Mouse (Mus musculus) gastrocnemius, postnatal 14 days (tissue): Measurements from ENCODE around the gene Adm2. TPM values are rescaled to one million over a fixed set of nuclear protein-coding genes. Genes with fewer than 3 reads are reported as not detected.

Experiments used
- DNase-seq: peaks from one replicate; pipeline ENCODE4 v3.0.0; 2021; ENCODE audit warnings: mixed read lengths
- intact Hi-C: fragments of 180-260 bp; cut with DNase I; formaldehyde crosslinking; loops from one replicate; pipeline ENCODE4 v1.15.1; 2025; ENCODE audit warnings: low total_unique reads
- long read RNA-seq, 2 experiments: library from polyadenylated mRNA; stranded (forward); transcript quantifications; one replicate each; pipeline ENCODE4 v2.0.0; 2021
- total RNA-seq, 2 experiments: library from RNA; stranded (reverse); gene quantifications; 2 replicates each; pipeline ENCODE4 v1.2.3; 2021

Adm2 gene
- total RNA-seq = not detected
- long read RNA-seq, experiment 1 = 0 reads
- long read RNA-seq, experiment 2 = 0 reads

DNA sequence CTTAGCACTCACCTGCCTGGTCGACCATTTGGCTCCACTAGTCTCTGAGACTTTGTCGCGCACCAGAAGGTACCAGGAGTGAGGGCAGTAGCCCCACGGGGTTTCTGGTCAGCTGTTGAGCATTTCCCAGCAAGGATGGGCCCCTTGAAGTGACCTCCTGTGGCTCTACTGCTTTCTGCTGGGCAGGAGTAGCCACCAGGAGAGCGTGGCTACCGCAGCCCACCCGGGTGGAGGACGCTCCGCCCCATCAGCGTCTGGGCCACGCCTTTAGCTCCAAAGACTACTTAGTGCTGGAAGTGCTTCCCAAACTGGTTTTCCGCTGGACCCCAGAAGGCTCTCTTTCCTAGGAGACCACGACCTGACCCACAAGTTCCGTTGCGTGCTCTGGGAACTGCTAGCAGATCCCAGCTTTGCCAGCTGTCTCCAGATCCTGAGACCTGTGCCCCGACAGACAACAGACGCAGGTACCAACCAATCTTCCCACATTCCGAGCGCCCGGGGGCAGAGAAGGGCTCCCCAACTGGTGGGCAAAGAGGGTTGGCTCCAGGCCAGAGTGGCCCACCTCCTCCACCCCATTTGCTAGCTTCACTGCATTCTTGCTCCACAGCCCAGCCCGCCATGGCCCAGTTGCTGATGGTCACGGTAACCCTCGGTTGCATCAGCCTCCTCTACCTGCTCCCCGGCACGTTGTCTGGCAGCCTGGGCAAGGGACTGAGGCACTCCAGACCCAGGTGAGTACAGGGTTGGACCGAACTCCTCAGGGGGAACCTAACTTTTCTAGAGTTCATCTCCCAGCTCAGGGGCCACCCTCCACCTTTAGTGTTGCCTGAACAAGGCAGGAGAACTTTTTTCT, at the start of gene Adm2:
Gene Adm2, plus strand, starts transcription at position 51 of the 853 bp plus-strand sequence.
- no peak for DNase-seq
- intact Hi-C loops = no loop called here

DNA sequence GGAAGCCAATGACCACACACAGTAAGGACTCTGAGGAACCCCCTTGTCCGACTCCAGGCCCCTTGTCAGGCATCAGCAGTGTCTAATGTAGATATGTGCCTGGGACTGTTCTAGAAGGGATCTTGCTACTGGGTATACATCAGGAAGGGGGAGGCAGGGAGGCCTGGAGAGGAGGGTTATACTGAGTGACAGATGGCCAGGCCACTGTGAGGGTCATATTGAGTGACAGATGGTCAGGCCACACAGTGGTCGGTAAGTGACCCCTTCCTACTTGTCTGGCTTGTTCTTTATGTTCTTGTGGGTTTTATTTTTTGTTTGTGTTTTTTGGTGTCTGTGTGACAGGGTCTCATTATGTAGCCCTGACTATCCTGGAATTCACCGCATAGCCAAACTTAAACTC, 47.0 kb upstream of the Adm2 start:
- intact Hi-C loops = no loop called here
- DNase-seq = no peak

DNA sequence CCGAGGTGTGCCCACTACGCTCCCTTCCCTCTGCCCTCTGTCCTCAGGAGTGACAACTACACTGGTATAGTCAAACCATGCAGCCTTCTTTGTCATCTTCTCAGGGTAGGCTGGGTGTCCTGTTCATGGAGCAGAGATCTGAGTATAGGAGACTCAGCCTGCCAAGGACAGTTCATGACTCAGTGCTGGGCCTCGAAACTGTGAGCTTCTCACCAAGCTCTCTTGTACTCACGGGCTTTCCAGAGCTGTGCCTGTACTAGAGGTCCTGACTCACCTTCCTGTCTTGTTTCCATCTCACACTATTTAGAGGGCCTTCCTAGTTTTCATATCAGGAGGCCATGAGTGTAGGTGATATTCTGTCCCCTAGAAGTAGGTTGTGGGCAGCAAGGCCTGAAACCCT, 45.2 kb upstream of the Adm2 start:
- DNase-seq = no peak
- intact Hi-C loops = no loop called here

DNA sequence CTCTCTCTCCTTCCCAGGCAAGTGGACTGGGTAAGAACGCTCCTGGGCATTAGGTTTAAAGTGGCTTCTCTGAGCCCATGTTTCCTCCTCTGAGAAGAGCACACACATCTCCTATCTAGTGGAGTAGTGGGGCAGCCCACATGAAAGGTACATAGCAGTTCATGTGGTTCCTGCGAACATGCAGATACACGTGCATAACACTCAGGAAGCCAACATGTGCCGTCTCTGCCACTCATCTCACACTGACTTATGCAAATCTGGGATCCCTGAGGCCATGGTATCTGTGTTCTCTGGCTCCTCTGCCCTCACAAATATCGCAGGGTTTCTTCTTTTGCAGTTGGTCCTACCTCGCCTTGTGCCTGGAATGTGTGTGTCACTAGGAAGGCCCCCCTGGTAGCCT, 40.0 kb upstream of the Adm2 start:
- intact Hi-C loops = no loop called here
- no peak for DNase-seq

DNA sequence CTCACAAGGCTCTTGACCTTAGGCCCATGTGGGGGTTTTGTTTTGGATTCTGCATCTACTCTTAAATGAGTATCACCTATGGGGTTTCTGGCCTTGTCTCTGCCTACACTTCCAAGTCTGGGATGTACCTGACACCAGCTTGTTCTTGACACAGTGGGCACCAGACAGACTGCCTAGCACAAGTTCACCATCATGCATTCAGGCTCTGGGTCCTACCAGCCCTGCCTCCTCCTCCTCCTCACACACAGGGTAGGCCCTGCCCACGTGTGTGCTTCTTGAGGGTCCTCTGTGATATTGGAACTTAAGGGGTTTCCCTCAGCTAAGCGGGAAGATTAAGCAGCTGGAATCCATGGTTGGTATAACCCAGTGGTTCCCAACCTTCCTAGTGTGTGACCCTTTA, 38.4 kb upstream of the Adm2 start:
- intact Hi-C loops = no loop called here
- no peak for DNase-seq

DNA sequence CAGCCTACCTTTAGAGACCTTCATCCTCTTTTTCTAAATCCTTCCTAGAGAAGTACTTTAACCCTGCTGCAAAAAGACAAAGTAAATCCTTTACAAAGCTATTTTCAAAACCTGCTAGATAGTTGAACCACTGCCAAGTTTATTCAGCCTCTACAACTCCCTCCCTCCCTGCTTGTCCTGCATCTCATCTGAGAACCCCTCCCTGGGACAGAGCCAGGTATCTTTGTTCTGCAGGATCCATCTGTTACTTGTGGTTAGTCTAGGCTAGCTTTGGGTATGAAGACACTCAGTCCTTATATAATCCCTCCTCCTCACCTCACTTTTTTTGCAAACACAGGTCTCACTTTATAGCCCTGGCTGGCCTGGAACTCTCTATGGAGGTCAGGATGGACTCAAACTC, 37.5 kb upstream of the Adm2 start:
- intact Hi-C loops = no loop called here

DNA sequence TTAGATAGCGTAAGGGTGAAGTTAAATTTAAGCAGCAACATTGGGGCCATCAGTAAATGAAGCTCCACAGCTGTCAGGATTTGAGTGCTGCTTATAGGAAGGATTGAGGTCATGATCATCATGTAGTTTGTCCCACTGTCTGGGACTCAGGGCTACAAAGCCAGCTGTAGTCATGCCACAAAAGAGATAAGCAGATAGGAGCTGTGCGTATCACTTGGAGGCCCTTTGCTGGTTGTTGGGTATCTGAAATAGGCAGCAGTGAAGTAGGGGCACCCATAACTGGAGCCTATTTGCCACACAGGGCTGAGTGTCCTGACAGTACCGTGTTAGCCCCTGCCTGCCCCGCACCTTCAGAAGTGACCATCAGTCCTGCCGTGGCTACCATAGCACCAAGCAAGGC, 37.0 kb upstream of the Adm2 start:
- no peak for DNase-seq
- intact Hi-C loops = no loop called here

More for the DNA sequence above, 37.5 kb upstream of the Adm2 start:
- no peak for DNase-seq

DNA sequence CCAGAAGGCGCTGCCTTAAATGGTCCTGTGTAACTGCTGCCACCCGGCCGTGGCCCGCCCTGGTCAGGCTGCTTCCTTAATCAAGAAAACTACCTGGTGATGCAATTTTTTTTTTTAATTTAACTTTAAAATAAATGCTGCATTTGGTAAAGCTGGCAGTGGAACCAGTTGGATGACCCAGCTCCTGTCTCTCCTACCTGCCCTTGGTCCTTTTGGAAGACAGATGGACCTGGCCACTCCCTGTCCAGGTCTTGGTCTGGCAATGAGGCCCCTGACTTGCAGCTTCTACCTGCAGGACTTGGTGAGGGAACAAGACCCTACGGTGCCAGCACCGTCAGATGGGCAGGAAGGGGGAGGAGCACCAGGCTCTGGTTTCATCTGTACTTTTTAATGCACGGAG, 36.4 kb upstream of the Adm2 start:
- DNase-seq = no peak
- intact Hi-C loops = no loop called here

DNA sequence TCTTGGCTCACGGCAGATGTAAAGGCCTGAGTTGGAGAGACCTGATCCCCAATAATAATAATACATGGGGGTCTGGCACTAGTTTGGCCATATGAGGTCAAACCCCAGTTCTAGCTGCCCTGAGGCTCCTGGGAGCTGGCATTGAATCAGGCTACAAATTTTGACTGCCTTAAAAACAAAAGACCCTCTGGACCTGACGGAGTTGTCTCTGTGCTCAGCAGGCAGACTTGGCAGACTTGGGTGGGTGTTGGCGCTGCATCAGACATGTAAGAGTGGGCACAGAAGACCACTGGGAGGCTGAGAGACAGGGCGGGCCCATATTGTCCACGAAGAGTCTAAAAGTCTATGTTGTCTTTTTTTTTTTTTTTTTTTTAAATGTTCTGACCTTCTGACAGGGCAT, 35.9 kb upstream of the Adm2 start:
- intact Hi-C loops = no loop called here
- DNase-seq = no peak

DNA sequence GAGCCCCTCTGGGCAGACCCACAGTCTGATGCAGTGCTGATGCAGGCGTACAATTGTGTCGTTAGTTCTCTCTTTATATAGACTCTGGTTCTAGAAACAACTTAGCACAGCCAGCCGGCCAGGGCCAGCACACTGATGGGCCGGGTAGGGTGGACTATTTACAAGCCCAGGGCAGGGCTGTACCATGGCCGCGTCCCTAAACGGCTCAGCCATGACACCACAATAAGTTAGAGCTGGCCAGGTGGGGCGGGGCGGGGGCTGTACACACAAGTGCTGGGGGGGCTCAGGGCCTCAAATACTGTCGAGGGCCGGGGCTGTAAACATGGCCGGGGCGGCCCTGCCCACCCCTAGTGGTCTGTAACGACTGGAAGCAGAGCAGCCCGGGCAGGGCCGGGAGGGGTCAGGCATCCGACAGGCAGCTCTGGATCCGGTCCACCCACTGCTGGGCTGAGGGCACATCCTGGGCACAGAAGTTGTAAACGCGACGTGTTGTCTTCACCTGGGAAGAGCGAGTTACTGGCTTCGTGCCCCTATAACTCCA, 34.2 kb upstream of the Adm2 start:
- intact Hi-C loops = no loop called here
- no peak for DNase-seq

DNA sequence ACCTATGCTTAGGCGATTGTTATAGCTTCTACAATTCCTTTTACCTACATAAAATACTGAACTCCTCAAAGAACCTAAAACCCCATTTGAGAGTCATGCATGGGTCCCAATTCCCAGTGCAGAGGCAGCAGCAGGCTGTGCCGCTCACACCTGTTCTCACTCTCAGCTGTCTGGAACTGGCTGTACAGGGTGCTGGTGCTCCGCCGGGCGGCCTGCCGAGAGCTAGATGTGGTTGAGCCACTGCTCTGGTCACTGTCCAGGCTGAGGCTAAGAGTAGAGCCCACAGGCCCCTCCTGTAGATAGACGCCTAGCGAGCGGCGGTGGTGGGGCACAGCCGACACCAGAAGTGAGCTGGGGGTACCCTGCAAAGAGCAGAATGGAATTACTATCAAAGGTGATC, 33.1 kb upstream of the Adm2 start:
- intact Hi-C loops = no loop called here
- no peak for DNase-seq

DNA sequence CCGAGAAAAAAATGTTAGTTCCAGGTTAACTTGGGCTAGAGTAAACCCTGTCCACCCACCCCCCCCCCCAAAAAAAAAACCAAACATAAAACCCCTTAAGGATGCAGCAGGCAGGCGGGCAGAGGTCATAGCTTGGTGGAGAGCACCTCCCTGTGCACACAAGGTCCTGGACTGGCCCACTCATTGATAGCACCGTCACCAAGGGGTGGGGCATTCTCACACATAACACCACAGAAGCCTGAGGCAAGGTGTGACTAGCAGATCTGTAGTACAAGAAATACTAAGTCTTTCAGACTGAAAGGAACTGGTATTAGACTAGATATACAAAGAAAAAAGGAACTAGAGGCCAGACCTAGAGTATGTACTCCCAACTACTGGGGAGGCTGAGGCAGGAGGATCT, 31.0 kb upstream of the Adm2 start:
- intact Hi-C loops = no loop called here
- DNase-seq = no peak

DNA sequence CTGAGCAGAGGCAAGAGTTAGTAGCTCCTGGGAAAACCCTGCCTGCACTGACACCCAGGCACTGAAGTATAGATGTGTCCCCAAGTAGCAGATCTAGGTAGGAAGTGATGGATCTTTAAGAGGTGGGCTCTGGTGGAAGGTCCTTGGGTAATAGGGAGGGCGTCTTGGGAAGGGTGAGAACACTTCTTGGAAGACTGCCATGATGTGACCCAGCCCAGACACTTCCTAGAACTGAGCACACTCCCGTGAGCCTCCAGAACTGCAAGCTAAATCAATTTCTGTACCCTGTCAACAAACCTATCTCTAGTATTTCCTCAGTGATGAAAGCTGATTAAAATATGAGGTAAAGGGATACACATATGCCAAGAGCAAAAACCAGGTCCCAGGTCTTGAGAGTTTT, 29.7 kb upstream of the Adm2 start:
- no peak for DNase-seq

DNA sequence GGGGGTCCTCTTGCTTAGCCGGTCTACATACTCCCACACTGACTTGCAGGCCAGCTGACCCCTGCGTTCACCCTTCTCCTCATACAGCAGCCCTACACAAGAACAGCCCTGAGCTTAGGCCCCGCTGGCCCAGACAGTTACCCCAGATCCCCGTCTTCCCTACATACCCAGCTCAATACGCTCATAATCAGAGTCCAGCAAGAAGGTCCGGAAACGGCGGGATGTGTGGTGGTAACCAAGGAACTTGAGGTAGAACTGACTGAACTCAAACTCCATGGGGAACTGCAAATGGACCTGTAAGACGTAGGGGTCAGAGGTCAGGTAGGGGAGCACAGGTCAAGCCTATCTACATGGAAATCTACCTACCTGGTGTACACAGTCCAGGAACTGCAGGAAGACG, 28.7 kb upstream of the Adm2 start:
- DNase-seq = no peak
- intact Hi-C loops = no loop called here

More for the DNA sequence above, 29.7 kb upstream of the Adm2 start:
- intact Hi-C loops = no loop called here

DNA sequence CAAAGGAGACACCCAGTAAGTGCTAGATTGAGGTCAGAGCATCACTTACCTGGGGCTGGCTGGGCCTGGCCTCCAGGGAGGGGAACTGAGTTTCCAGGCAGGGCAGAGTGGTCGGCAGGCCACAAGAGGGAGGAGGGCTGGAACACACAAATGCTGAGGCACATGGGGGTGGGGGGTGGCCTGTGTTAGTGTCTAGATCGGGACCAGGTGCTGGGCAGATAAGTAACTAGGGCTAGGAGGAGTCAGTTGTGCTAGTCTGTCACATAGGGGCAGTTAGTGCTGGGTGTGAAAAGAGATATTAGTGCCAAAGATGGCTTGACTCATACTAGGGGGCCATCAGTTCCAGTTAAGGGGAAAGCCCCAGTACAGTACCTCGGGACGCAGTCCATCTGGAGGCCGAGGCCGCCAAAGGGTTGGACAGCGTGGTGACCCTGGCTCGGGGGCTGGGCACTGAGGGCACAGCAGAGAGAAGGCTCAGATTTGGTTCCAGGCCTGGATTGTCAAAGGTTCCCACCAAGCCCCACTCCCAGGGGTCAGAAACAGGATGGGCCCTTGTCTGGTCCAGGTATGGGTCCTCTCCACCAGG, 26.8 kb upstream of the Adm2 start:
- intact Hi-C loops = no loop called here
- no peak for DNase-seq

DNA sequence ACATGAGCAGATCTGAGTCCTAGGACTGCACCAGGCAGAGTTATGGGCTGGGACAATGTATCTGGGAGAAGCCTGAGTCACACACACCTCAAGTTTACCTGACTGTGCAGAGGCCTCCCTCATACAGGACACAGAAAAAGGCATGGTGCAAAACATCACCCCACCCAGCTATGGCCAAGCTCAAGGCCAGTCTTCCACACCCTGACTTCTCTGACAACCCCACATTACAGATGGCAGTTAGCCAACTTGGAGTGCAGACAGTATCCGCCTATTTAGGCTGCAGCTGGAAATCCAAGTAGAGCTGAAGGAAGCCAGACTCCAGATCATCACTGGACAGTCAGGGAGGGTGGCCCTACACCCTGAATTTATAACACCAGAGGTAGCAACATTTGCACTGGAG, 26.1 kb upstream of the Adm2 start:
- DNase-seq = peak; percentile 59
- intact Hi-C loops = no loop called here

DNA sequence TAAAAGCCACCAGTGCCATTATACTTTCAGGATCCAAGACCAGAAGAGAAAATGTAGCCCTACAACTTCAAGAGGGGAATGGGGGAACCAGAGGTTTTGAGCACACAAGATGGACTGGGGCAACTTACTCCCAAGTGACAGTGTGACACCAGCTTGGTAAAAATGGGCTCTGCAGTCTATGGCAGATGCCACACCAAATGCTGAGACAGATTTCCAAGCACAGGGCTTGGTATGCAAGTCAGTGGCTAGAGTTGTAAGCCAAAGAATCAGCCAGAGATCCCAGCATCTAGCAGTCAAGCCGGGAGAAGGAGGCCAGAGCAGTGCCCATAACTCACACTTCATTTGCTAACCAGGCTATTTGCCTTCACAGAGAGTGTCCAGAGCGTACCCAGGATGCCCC, 24.8 kb upstream of the Adm2 start:
- intact Hi-C loops = no loop called here
- DNase-seq = no peak

DNA sequence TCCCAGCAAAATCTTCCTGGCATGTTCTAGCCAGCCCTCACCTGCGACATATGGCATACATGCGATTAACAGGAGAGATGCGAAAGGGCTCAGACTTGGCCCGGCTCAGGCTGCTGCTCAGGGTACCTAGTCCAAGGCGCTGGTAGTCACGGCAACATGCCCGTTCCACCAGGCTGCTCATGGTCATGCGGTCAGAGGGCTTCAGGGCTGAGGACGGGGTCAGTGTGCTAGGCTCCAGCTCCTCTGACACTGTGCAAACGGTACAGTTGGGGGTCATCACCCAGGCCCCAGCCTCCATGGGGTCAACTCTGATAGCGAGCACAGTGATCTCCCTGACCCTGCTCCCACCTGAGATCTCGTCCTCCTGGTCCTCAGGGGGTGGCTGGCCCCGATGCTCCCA, 22.3 kb upstream of the Adm2 start:
- intact Hi-C loops = no loop called here

DNA sequence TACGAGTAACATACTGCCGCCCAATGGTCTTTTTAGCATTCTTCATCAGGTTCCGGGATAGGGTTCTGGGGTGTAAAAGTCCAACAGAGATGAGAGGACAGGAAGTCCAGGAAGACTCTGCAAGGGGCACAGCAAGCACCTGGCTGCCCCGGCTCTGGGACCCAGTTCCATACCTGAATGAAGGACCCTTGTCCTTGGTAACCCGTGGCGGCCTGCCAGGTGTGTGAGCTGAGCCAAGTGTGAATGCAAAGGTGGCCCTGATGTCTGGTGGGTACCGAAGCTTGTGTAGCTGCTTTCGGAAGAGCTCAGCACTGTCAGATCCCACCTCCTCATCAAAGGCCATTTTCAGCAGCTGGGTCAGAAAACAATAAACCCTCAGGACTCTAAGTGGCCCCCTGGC, 21.9 kb upstream of the Adm2 start:
- no peak for DNase-seq
- intact Hi-C loops = no loop called here

More for the DNA sequence above, 22.3 kb upstream of the Adm2 start:
- DNase-seq = no peak

DNA sequence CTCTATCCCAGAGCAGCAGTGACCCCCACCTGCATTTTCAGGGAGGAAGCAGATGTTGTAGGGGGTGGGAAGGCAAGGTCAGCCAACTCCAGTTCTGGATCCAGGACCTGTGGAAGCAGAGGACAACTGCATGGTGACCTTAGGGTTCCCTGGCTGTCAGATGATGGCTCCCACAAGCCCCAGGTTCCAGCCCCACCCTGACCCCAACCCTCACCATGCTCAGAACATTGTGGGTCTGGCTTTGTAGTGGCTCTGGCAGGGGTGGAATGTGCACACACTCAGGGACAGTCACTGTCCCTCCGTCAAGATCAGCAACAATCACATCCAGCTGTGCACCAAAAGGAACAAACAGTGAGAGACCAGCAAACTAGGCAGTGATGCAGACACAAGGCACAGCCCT, 16.6 kb upstream of the Adm2 start:
- intact Hi-C loops = no loop called here
- DNase-seq = no peak

DNA sequence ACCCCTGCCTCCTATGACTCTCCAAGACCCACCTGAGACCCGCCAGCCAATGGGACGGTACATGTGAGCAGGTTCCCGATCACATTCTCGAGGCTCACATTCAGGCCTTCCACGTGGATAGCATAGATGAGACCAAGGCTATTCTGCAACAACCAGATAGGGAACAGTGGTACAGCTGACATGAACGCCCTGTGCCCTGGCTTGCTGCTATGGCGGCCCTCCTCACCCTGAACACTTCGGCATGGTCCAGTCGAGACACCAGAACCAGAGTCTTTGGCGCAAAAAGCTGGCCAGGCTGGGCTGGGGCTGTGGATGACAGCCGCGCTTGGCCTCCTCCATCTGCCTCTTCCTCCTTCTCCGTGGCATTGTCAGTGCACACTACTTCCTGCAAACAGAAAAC, 15.1 kb upstream of the Adm2 start:
- intact Hi-C loops = no loop called here
- no peak for DNase-seq
